Mouse (Mus musculus) erythroblast, embryonic 14.5 days (primary cell): ENCODE results near the gene Rbms3.

Experiments used
- GATA1 ChIP-seq: IDR thresholded peaks from 2 replicates; pipeline ENCODE4 v1.6.1; 2012; ENCODE audit warnings: low read length, inconsistent platforms, mixed read lengths
- TAL1 ChIP-seq: IDR thresholded peaks from 3 replicates; pipeline ENCODE4 v1.6.1; 2012; ENCODE audit warnings: low read length, inconsistent platforms, mixed read lengths

DNA sequence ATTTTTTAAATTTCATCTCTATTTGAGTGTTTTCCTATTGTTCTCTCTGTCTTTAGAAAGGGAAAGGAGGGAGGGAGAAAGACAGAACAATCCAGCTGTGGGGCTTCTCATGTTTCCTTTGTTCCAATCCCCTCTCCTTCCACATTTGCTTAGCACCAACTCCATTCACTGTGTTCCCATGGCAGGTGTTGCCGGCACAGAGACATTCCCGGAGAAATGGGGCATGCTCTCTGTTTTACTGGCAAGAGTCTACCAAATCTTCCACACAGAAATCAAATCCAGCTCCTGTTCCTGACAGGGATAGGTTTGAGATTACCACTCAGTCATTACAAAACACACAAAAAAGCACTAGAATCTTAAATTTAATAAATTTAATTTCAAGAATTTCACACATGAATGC lies 217.1 kb downstream of the Rbms3 start:
- no peak for TF ChIP-seq TAL1
- no peak for TF ChIP-seq GATA1
